Mouse (Mus musculus) testis, adult 2 months (tissue): ENCODE measurements around the gene Ahnak2.
A peak's percentile ranks its signal among the peaks of the same experiment; 100 is the strongest.

Experiments used
- CTCF ChIP-seq: fragments of 200-500 bp; IDR thresholded peaks from 2 replicates; pipeline ENCODE4 v1.5.1; 2012; ENCODE audit warnings: low read depth, mild to moderate bottlenecking, inconsistent platforms, low read length, moderate library complexity; ENCODE audit not compliant: control insufficient read depth, insufficient read depth, insufficient replicate concordance
- POLR2A ChIP-seq: fragments of 200-500 bp; IDR thresholded peaks from 2 replicates; pipeline ENCODE4 v1.6.1; 2012; ENCODE audit warnings: low read depth, mild to moderate bottlenecking, inconsistent platforms, low read length, moderate library complexity; ENCODE audit not compliant: control insufficient read depth

- TF ChIP-seq CTCF: peak; percentile 84
- TF ChIP-seq POLR2A: no peak
These were observed 2.0 kb downstream of the Ahnak2 start for GRCm38 (mm10) chr12:112800476-112800875.
